Mouse (Mus musculus) kidney, embryonic 14.5 days (tissue): ENCODE data around the gene Klhl29. TPM values are rescaled to one million over a fixed set of nuclear protein-coding genes. Genes with fewer than 3 reads are reported as not detected.
"Not testable (repeated sequence)": the region's sequence is repeated elsewhere in the genome, so short reads cannot be mapped to it uniquely, and the experiment has no call there.

Experiments used
- ATAC-seq: fragments of 200-750 bp; cut with Nextera tagmentation; 2 replicates; pipeline ENCODE4 v1.8.0; 2017; ENCODE audit warnings: moderate number of reproducible peaks, mild to moderate bottlenecking, moderate TSS enrichment, moderate library complexity; ENCODE audit not compliant: low FRiP score, low TSS enrichment
- H3K27ac ChIP-seq: fragments of 300-500 bp; sonication (generic); 2 replicates; pipeline ENCODE4 v1.5.1; 2014; ENCODE audit warnings: low read depth, mild to moderate bottlenecking, low read length, moderate library complexity, mixed read lengths
- H3K27me3 ChIP-seq: fragments of 300-500 bp; sonication (generic); 2 replicates; pipeline ENCODE4 v1.6.1; 2014; ENCODE audit warnings: mild to moderate bottlenecking, low read length; ENCODE audit not compliant: control insufficient read depth, insufficient read depth
- H3K36me3 ChIP-seq: fragments of 300-500 bp; sonication (generic); 2 replicates; pipeline ENCODE4 v1.6.1; 2014; ENCODE audit warnings: low read length, mixed read lengths; ENCODE audit not compliant: control insufficient read depth, insufficient read depth
- H3K4me1 ChIP-seq: fragments of 300-500 bp; sonication (generic); 2 replicates; pipeline ENCODE4 v1.6.1; 2014; ENCODE audit warnings: low read length, mixed read lengths; ENCODE audit not compliant: control insufficient read depth, insufficient read depth
- H3K4me2 ChIP-seq: fragments of 300-500 bp; sonication (generic); replicated peaks from 2 replicates; pipeline ENCODE4 v1.6.1; 2014; ENCODE audit warnings: low read depth, mild to moderate bottlenecking, low read length
- H3K4me3 ChIP-seq: fragments of 300-500 bp; sonication (generic); 2 replicates; pipeline ENCODE4 v1.5.1; 2014; ENCODE audit warnings: mild to moderate bottlenecking, low read length
- H3K9ac ChIP-seq: fragments of 300-500 bp; sonication (generic); 2 replicates; pipeline ENCODE4 v1.6.1; 2014; ENCODE audit warnings: low read depth, mild to moderate bottlenecking, low read length, moderate library complexity
- H3K9me3 ChIP-seq: fragments of 300-500 bp; sonication (generic); 2 replicates; pipeline ENCODE4 v1.6.1; 2016; ENCODE audit warnings: low read length; ENCODE audit not compliant: control insufficient read depth
- WGBS: fragments of 180-500 bp; shearing (Covaris S2); extraction: QIAGEN DNeasy Blood & Tissue Kit; methylation state at CpG from one replicate; pipeline ENCODE4 v1.1.7; 2014; 5-methylcytosine and 5-hydroxymethylcytosine counted together
- polyA plus RNA-seq: library from polyadenylated mRNA; unstranded; fragments of >200 nt; fragmentation: Nextera tagmentation; extraction: Ambion mirVana; gene quantifications from 2 replicates; pipeline ENCODE4 v1.2.1, GENCODE M21; 2014

Klhl29 gene
- polyA plus RNA-seq, 1 experiment from 2014 or later, result 1.4 TPM

- WGBS, result 92% methylated on average over 3 of the region's 3 CpGs
- no peaks in the 10 kb centered on the region for H3K36me3 ChIP-seq
- no peak for ATAC-seq
- H3K9me3 ChIP-seq, result no peaks in the 10 kb centered on the region
- no peaks in the 10 kb centered on the region for H3K4me1 ChIP-seq
- H3K27me3 ChIP-seq, result no peaks in the 10 kb centered on the region
- no peak overlapping the region for H3K4me3 ChIP-seq
- H3K27ac ChIP-seq, result no peak overlapping the region
- H3K4me2 ChIP-seq, result no peak overlapping the region
- H3K9ac ChIP-seq, result no peak overlapping the region
These were observed 10.6 kb downstream of the Klhl29 start for GRCm38 (mm10) chr12:5364836-5365235.

DNA sequence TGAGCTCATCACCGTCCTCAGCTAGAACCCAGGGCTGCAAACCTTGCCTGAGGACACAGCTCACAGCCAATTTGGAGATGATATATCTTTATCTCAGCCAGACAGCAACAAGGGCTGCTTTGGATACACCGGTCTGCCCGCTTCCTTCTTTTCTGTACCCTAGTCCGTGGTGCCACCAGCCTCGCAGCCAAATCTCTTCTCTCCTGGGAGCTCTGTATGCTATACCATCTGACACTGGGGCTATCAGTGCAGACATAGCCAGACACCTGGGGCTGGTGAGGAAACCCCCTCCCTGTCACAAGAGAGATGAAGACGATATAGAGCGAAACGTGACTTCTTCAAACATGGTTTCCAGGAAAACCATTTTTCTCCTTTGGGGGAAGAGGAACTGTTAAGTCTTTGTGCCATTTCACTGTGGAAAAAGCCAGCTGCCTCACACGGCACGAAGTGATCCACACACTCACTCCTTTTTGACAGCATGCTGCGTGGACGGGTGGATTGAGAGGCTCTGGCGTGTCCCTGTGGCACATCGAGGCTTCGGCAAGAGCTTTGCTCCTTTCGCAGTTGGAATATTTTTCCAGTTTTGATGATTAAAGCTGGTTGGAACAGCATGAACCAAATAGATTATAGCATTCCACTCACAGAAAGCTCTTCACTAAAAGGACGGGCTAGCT lies 11.4 kb downstream of the Klhl29 start:
- Histone ChIP-seq H3K4me1 (no peaks in the 10 kb centered on the region), H3K27me3 (no peaks in the 10 kb centered on the region), H3K4me3 (no peak overlapping the region), H3K27ac (no peak overlapping the region), H3K9ac (no peak overlapping the region), H3K4me2 (no peak overlapping the region), H3K36me3 (no peaks in the 10 kb centered on the region), H3K9me3 (no peaks in the 10 kb centered on the region)
- WGBS, result 92% methylated on average over 17 of the region's 17 CpGs
- no peak for ATAC-seq

DNA sequence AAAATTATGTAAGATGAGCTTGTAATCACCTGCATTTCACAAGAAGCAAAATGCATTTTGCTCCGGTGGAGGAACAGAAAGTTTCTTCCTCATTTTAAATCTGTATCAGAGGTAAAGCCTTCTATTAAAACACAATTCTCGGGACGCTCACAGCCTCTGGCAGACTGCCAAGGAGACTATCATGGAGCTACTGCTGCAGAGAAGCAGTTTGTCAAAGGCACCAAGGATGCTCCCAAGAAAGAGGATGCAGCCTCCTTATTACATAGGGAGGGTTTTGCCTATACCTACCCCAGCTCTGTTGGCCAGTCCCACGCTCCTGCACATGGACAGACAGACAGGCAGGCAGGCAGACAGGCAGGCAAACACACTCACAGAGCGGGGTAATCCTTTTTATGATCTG lies 16.4 kb downstream of the Klhl29 start:
- 40% methylated on average over 5 of the region's 5 CpGs for WGBS
- ATAC-seq, result no peak
- H3K9me3 ChIP-seq, result no peaks in the 10 kb centered on the region
- H3K4me1 ChIP-seq, result no peaks in the 10 kb centered on the region
- no peaks in the 10 kb centered on the region for H3K27me3 ChIP-seq
- H3K4me2 ChIP-seq, result no peak overlapping the region
- no peak overlapping the region for H3K9ac ChIP-seq
- H3K27ac ChIP-seq, result no peak overlapping the region
- no peak overlapping the region for H3K4me3 ChIP-seq
- no peaks in the 10 kb centered on the region for H3K36me3 ChIP-seq

- H3K9ac ChIP-seq, result no peak overlapping the region
- no peaks in the 10 kb centered on the region for H3K36me3 ChIP-seq
- WGBS, result 48% methylated on average over 6 of the region's 6 CpGs
- no peaks in the 10 kb centered on the region for H3K9me3 ChIP-seq
- H3K4me2 ChIP-seq, result no peak overlapping the region
- no peak overlapping the region for H3K4me3 ChIP-seq
- H3K27me3 ChIP-seq, result no peaks in the 10 kb centered on the region
- H3K27ac ChIP-seq, result no peak overlapping the region
- no peaks in the 10 kb centered on the region for H3K4me1 ChIP-seq
- no peak for ATAC-seq
These were observed 17.0 kb downstream of the Klhl29 start for GRCm38 (mm10) chr12:5358497-5358896.

DNA sequence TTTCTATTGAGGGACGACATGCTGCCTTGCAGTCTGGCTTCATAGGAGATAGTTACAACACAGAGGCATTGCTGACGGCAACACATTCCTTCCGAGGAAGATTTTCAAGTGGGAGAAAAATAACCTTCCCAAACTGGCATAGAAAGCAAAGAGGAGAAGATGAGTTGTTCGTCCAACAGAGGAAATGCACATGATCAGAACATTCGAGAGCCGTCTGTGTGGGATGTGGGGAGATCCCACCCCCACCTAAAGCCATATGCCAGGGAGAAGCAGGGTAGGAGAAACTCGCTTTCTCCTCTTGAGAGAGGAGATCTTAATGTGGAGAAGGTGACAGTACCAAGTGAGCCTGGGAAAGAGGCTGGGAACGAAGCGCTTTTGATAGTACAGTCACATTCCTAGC lies 22.1 kb downstream of the Klhl29 start:
- WGBS, result 89% methylated on average over 9 of the region's 9 CpGs

GRCm38 (mm10) chr12:5352771-5353170 lies 22.7 kb downstream of the Klhl29 start:
- no peak for ATAC-seq
- no peak overlapping the region for H3K9ac ChIP-seq
- no peak overlapping the region for H3K4me3 ChIP-seq
- no peaks in the 10 kb centered on the region for H3K27me3 ChIP-seq
- no peaks in the 10 kb centered on the region for H3K4me1 ChIP-seq
- no peaks in the 10 kb centered on the region for H3K36me3 ChIP-seq
- WGBS, result 95% methylated on average over 8 of the region's 8 CpGs
- no peaks in the 10 kb centered on the region for H3K9me3 ChIP-seq
- H3K27ac ChIP-seq, result no peak overlapping the region
- no peak overlapping the region for H3K4me2 ChIP-seq

More for the DNA sequence above, 22.1 kb downstream of the Klhl29 start:
- Histone ChIP-seq H3K4me3 (no peak overlapping the region), H3K9ac (no peak overlapping the region), H3K27me3 (no peaks in the 10 kb centered on the region), H3K4me1 (no peaks in the 10 kb centered on the region), H3K4me2 (no peak overlapping the region), H3K27ac (no peak overlapping the region), H3K36me3 (no peaks in the 10 kb centered on the region), H3K9me3 (no peaks in the 10 kb centered on the region)
- ATAC-seq, result no peak

DNA sequence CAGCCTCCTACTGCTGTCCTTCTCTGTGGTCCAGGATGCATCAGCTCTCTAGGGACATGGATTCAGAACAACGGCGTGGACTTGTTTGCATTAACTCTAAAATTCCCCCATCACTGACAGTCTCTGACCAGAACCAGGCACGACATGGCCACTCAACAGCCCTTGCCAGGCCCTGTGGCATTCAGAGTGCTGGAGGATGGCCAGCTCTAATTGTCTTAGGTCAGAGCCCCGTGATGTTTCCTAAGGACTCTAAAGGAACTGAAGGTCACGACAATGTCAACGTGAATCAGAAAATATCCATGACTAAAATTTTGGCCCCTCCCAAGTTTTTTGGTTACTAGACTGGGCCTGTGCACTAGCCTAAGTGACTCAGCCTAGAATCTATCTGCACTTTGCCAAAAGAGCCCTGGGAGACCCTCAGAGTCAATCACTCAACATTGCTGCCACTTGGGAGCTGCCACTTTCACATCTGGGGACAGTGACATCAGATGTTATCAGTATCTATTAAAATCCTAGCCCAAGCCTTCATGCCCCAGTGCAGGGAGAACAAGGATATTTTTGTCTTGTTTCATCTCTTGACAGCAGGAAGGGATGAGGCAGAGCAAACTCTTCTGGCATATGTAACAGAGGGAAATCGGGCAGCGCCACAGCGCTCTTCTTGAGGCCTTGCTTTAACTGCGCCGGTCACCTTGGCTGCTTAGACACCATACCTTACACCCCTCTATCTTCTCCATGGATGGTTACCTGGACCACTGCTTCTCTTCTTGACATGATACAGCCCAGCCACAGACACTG lies 24.8 kb downstream of the Klhl29 start:
- Histone ChIP-seq H3K9me3 (no peaks in the 10 kb centered on the region), H3K27me3 (no peaks in the 10 kb centered on the region), H3K9ac (no peak overlapping the region), H3K36me3 (no peaks in the 10 kb centered on the region), H3K4me3 (no peak overlapping the region), H3K27ac (no peak overlapping the region), H3K4me2 (no peak overlapping the region), H3K4me1 (no peaks in the 10 kb centered on the region)
- WGBS, result 92% methylated on average over 11 of the region's 11 CpGs
- ATAC-seq, result no peak

DNA sequence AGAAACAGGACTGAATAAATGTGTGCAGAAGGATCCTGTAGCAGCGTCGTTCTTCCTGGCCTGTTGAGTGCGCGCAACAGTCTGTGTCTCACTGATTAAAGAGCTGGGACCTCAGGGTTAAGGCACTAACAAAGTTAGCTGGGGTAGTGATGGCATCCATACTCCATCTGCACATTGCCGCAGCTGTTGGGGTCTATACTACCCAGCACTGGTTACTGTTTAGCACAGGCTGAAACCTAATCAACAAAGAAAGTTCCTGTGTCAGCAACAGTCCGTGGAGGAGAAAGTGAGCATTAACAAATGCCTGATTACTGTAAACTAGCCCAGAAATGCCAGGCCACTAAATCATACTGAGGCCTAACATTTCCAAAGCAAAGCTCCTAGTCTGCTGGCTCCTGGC lies 30.4 kb downstream of the Klhl29 start:
- no peak overlapping the region for H3K4me2 ChIP-seq
- H3K36me3 ChIP-seq, result no peaks in the 10 kb centered on the region
- no peak overlapping the region for H3K9ac ChIP-seq
- 74% methylated on average over 6 of the region's 6 CpGs for WGBS
- H3K27me3 ChIP-seq, result no peaks in the 10 kb centered on the region
- no peak overlapping the region for H3K4me3 ChIP-seq
- H3K4me1 ChIP-seq, result no peaks in the 10 kb centered on the region
- no peak overlapping the region for H3K27ac ChIP-seq
- ATAC-seq, result no peak
- no peaks in the 10 kb centered on the region for H3K9me3 ChIP-seq

DNA sequence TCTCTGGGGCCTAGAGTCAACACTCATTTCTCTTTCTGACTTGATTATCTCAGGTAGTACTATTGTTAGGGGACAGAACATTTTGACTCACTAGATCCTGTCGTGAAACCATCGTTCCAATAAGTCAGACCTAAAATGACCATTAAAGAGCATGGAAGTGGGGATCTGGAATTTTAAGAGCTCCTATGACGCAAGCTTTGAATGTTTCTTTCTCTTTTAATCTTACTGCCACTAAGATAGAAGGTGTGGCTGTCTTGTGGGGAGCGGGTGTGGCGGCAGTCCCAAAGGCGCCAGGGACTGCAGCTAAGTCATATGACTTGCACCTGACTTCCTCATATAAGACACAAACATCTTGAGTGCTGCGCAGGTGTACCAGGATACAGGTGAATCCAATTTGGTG lies 31.0 kb downstream of the Klhl29 start:
- H3K9me3 ChIP-seq, H3K36me3 ChIP-seq, H3K27me3 ChIP-seq, H3K4me3 ChIP-seq, H3K27ac ChIP-seq, ATAC-seq, H3K9ac ChIP-seq, H3K4me1 ChIP-seq, H3K4me2 ChIP-seq: not testable (repeated sequence)
- WGBS, result 93% methylated on average over 6 of the region's 7 CpGs
